Mouse (Mus musculus) liver, embryonic 14.5 days (tissue): ENCODE results near the gene Col20a1.

ENCODE experiments used
- CTCF ChIP-seq: IDR thresholded peaks from 2 replicates; pipeline ENCODE4 v1.5.1; 2016; ENCODE audit warnings: antibody characterized with exemption, low read depth, control low read depth
- EP300 ChIP-seq: IDR thresholded peaks from 2 replicates; pipeline ENCODE4 v1.6.1; 2016; ENCODE audit warnings: antibody characterized with exemption, low read depth

DNA sequence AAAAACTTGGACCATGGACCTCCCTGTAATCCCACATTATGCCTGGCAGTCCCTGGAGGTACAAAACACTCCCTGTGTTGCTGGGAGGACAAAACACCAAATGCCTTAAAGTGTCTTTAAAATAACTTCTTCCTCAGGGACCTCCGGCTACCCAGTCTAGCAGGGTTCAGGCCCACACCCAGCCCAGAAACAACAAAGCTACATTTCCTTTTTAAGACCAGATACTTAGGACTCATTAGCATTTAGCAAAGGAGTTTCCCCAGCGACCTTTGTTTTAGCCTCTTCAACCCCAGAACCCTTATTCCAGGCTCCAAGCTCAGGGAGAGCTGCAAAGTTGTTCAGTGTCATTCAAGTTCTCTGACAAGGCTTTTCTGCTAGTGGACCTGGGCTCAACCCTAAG, 32.7 kb upstream of the Col20a1 start:
- TF ChIP-seq CTCF (no peak), EP300 (no peak)
